In the genomic region with DNA sequence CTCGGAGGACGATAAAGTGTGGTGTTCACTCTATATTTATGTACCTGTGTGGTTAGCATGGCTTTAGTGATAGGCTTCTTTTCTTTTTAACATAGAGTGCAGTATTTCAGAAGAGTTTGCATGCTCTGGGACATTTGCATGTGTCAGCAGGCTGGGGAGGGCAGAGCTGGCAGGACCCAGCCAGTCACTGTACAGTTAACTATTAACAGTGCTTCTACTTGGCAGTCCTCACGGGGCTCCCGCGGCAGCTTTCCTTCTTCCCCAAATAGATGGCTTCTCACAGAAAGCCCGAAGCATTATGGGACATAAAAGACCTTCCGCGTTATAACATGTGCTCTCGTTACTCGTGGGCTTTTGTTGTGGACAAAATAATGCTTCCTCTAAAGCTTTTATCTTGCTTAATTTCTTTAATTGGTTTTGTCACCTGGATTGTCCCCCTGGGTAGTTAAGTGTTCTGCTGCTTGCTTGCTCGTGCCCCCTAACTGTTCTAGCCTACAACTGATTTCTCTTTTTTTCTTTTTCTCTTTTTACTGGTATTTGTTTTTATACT, we compare ENCODE assay signal across 12 mouse cellular contexts.
A peak's percentile ranks its signal among the peaks of the same experiment; 100 is the strongest.
DNase-seq lines count a peak whose midpoint lies in the region; ATAC-seq and TF ChIP-seq lines count a peak whose summit lies in the region.
"Had no signal": no experiment of that assay in that cellular context is flagged by ENCODE, and none has a peak within 500 bp of the region (broad histone marks: within the 10 kb centered on the region; RNA-seq: fewer than 3 reads in every experiment).

No protein-coding gene starts in this region.

- H3K36me3 ChIP-seq in limb, embryonic 14.5 days (ENCODE audit: control insufficient read depth, insufficient read depth, low read length) = peaks cover 19% of the 10 kb centered on the region; the same call in 1 of the 2 replicates
- peaks cover 36% of the 10 kb centered on the region for H3K36me3 ChIP-seq in limb, embryonic 10.5 days
- H3K36me3 ChIP-seq in ES-E14 (ENCODE audit: control insufficient read depth, insufficient read depth, low read length, poor library complexity, severe bottlenecking) = no peaks in the 10 kb centered on the region
- 0 out of 2 replicates have a peak, but pooled peaks cover 5% of the 10 kb centered on the region for H3K36me3 ChIP-seq in kidney, postnatal 0 days (ENCODE audit: insufficient read depth, low read length)

- no peak for TF ChIP-seq CTCF in kidney, postnatal 0 days (IDR thresholded peaks at IDR 0.05; ENCODE audit: low read depth)

- no peak for TF ChIP-seq POLR2A in limb, embryonic 14.5 days (IDR thresholded peaks at IDR 0.05; ENCODE audit: borderline replicate concordance, extremely low read depth, insufficient read depth, insufficient read length)

- in situ Hi-C loops in ES-E14 (cut with MboI; ENCODE audit: low sequenced_read_pairs in 2 of 2, unreplicated experiment in 2 of 2) = no loop called here

- DNase-seq in gastrocnemius, postnatal 25 days = peak; percentile 26
- no peak for DNase-seq in gastrocnemius, adult 8-10 months (ENCODE audit: low spot score in 2 of 2)
- no peak for DNase-seq in limb, embryonic 14.5 days (ENCODE audit: low spot score)
- DNase-seq in limb, embryonic 10.5 days (ENCODE audit: low spot score) = no peak
- DNase-seq in ES-E14 (ENCODE audit: low read depth, low spot score) = no peak
- DNase-seq in kidney, postnatal 0 days (ENCODE audit: low spot score) = no peak
- no peak for DNase-seq in cerebellum, adult 9-10 months
- DNase-seq in frontal cortex, postnatal 14 days (ENCODE audit: low spot score in 2 of 2) = no peak
- DNase-seq: lung, adult 18-20 months; spleen, adult 18-20 months had no signal

- no peak for ATAC-seq in limb, embryonic 14.5 days (ENCODE audit: low FRiP score, low read depth)
- ATAC-seq in kidney, postnatal 0 days (replicated peaks; ENCODE audit: low FRiP score, low read depth) = peak; percentile 52; the same call in 1 of the 2 replicates

- H3K4me2 ChIP-seq in limb, embryonic 14.5 days (replicated peaks; ENCODE audit: low read depth, low read length, severe bottlenecking) = no peak overlapping the region
- no peak overlapping the region for H3K4me2 ChIP-seq in kidney, postnatal 0 days (ENCODE audit: low read length)
- H3K4me2 ChIP-seq: embryonic facial prominence, embryonic 12.5 days had no signal

- H3K4me1 ChIP-seq in limb, embryonic 14.5 days (ENCODE audit: control insufficient read depth, insufficient read depth, low read length) = no peaks in the 10 kb centered on the region
- H3K4me1 ChIP-seq in limb, embryonic 10.5 days = no peaks in the 10 kb centered on the region
- peaks cover 0 to 5% of the 10 kb centered on the region in 2 experiments; a peak in 1 of 4 replicates for H3K4me1 ChIP-seq in ES-E14 (ENCODE audit: control insufficient read depth in 2 of 2, insufficient read depth in 2 of 2, low read length in 2 of 2, poor library complexity in 1 of 2)
- no peaks in the 10 kb centered on the region for H3K4me1 ChIP-seq in kidney, postnatal 0 days (replicated peaks; ENCODE audit: insufficient read depth, low read length)
- H3K4me1 ChIP-seq: embryonic facial prominence, embryonic 12.5 days had no signal

- H3K27ac ChIP-seq in limb, embryonic 14.5 days (replicated peaks; ENCODE audit: low read depth, low read length) = 0 out of 2 replicates have a peak overlapping the region, but pooled peaks have one; percentile 20
- H3K27ac ChIP-seq in limb, embryonic 10.5 days = no peak overlapping the region
- 0 out of 2 replicates have a peak overlapping the region, but pooled peaks have one; percentile 7 for H3K27ac ChIP-seq in ES-E14 (ENCODE audit: insufficient read depth, low read depth, low read length, poor library complexity, severe bottlenecking)
- no peak overlapping the region for H3K27ac ChIP-seq in kidney, postnatal 0 days
- H3K27ac ChIP-seq: embryonic facial prominence, embryonic 12.5 days had no signal

- no peak overlapping the region for H3K9ac ChIP-seq in limb, embryonic 14.5 days (ENCODE audit: low read depth, low read length, severe bottlenecking)
- no peak overlapping the region; the same call in 1 of the 2 replicates for H3K9ac ChIP-seq in ES-E14 (ENCODE audit: insufficient read depth, low read depth, low read length, poor library complexity, severe bottlenecking)
- H3K9ac ChIP-seq in kidney, postnatal 0 days (ENCODE audit: low read depth, low read length) = no peak overlapping the region
- H3K9ac ChIP-seq: embryonic facial prominence, embryonic 12.5 days had no signal

- no peak overlapping the region for H3K4me3 ChIP-seq in limb, embryonic 14.5 days (replicated peaks; ENCODE audit: low read length)
- no peak overlapping the region for H3K4me3 ChIP-seq in limb, embryonic 10.5 days
- H3K4me3 ChIP-seq in ES-E14 (ENCODE audit: insufficient read depth in 1 of 2, low read depth in 1 of 2, low read length in 2 of 2, poor library complexity in 1 of 2, severe bottlenecking in 1 of 2) = no peak overlapping the region
- H3K4me3 ChIP-seq in kidney, postnatal 0 days (replicated peaks; ENCODE audit: low read depth, low read length) = no peak overlapping the region
- H3K4me3 ChIP-seq: embryonic facial prominence, embryonic 12.5 days; myocyte had no signal

- no peaks in the 10 kb centered on the region for H3K27me3 ChIP-seq in limb, embryonic 14.5 days (ENCODE audit: control insufficient read depth, insufficient read depth, low read length)
- no peaks in the 10 kb centered on the region for H3K27me3 ChIP-seq in limb, embryonic 10.5 days (ENCODE audit: low read depth, poor library complexity, severe bottlenecking)
- H3K27me3 ChIP-seq in kidney, postnatal 0 days (ENCODE audit: insufficient read depth, low read length) = no peaks in the 10 kb centered on the region
- H3K27me3 ChIP-seq: embryonic facial prominence, embryonic 12.5 days had no signal

- H3K9me3 ChIP-seq in limb, embryonic 14.5 days (ENCODE audit: control insufficient read depth, low read length) = no peaks in the 10 kb centered on the region
- H3K9me3 ChIP-seq in limb, embryonic 10.5 days (replicated peaks) = no peaks in the 10 kb centered on the region
- H3K9me3 ChIP-seq in ES-E14 (ENCODE audit: control insufficient read depth, insufficient read depth, low read depth, low read length) = no peaks in the 10 kb centered on the region
- H3K9me3 ChIP-seq in kidney, postnatal 0 days (replicated peaks; ENCODE audit: low read length) = no peaks in the 10 kb centered on the region
- H3K9me3 ChIP-seq: embryonic facial prominence, embryonic 12.5 days had no signal

- 44% methylated on average over 11 of the region's 11 CpGs for WGBS in limb, embryonic 14.5 days
- WGBS in limb, embryonic 10.5 days = 78% methylated on average over 11 of the region's 11 CpGs
- WGBS in kidney, postnatal 0 days = 69% methylated on average over 11 of the region's 11 CpGs

TF ChIP-seq in ES-E14, 5 proteins besides CTCF, POLR2A, EP300 and RAD21:
- TF ChIP-seq HCFC1 (IDR thresholded peaks at IDR 0.05; ENCODE audit: borderline replicate concordance, insufficient read depth, low read length) = no peak
- no peak for TF ChIP-seq ZC3H11A (IDR thresholded peaks at IDR 0.05; ENCODE audit: borderline replicate concordance, low read depth, low read length)
- TF ChIP-seq ZNF384 (IDR thresholded peaks at IDR 0.05; ENCODE audit: low read depth, low read length) = no peak
- no peak for TF ChIP-seq CHD2 (IDR thresholded peaks at IDR 0.05; ENCODE audit: low read depth, low read length)
- no peak for TF ChIP-seq MAFK (IDR thresholded peaks at IDR 0.05; ENCODE audit: insufficient read depth, low read depth, low read length)

Comparison
In these comparisons a context has a peak if more than half of its experiments do, and no peak if none do; other contexts are left out.
1. H3K27ac ChIP-seq: peak in limb, embryonic 14.5 days (single experiment) and ES-E14 (single experiment); none in limb, embryonic 10.5 days (single experiment) and kidney, postnatal 0 days (single experiment).